Mouse (Mus musculus): ENCODE measurements around the gene Ptprk.

- TF ChIP-seq CTCF (IDR thresholded peaks at IDR 0.05; ENCODE audit: control insufficient read depth, insufficient read depth, insufficient replicate concordance, low read depth, low read length) (no peak), POLR2A (IDR thresholded peaks at IDR 0.05; ENCODE audit: control insufficient read depth, low read depth, low read length) (no peak)
Measured at GRCm38 (mm10) chr10:28075491-28076035, 943 bp downstream of the Ptprk start.
